Mouse (Mus musculus): Measurements from ENCODE around the gene Zfp286. TPM values are rescaled to one million over a fixed set of nuclear protein-coding genes. Genes with fewer than 3 reads are reported as not detected.

The Zfp286 gene
- polyA plus RNA-seq, 1 experiment from 2014 or later, result 18.5 TPM

- no peaks in the 10 kb centered on the region for H3K36me3 ChIP-seq (ENCODE audit: insufficient read depth, low read length)
- H3K4me2 ChIP-seq (replicated peaks; ENCODE audit: low read depth, low read length), result no peak overlapping the region
- no peak overlapping the region for H3K4me3 ChIP-seq (ENCODE audit: low read length)
- no peaks in the 10 kb centered on the region for H3K27me3 ChIP-seq (ENCODE audit: insufficient read depth, low read length)
- no peak overlapping the region for H3K9ac ChIP-seq (replicated peaks; ENCODE audit: low read length)
- no peak for ATAC-seq (ENCODE audit: low FRiP score, low TSS enrichment)
- H3K27ac ChIP-seq (ENCODE audit: low read length), result no peak overlapping the region
- H3K4me1 ChIP-seq (ENCODE audit: insufficient read depth, low read length), result no peaks in the 10 kb centered on the region
- no peaks in the 10 kb centered on the region for H3K9me3 ChIP-seq (ENCODE audit: low read length)
- WGBS, result 59% methylated on average over 4 of the region's 4 CpGs
Measured at GRCm38 (mm10) chr11:62809201-62809600, 19.9 kb upstream of the Zfp286 start.

DNA sequence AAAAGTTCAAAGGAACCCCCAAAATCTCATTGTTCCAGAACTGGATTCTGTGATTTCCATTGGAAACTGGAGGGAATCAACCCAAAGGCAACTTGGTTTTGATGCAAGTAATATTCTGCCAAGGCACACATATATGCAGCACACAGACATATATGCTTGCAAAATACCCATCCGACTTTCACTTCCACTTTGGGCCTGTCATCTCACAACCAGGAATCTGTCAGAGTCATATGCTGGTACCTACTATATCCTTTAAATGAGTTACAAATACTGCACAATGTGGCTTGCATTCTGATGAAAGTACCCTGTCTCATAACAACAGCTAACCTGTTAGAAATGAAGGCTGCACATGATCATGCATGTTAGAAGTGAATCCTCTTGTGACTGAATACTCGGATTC lies 18.7 kb upstream of the Zfp286 start:
- no peaks in the 10 kb centered on the region for H3K27me3 ChIP-seq (ENCODE audit: insufficient read depth, low read length)
- H3K36me3 ChIP-seq (ENCODE audit: insufficient read depth, low read length), result no peaks in the 10 kb centered on the region
- H3K4me2 ChIP-seq (replicated peaks; ENCODE audit: low read depth, low read length), result no peak overlapping the region
- no peak overlapping the region for H3K27ac ChIP-seq (ENCODE audit: low read length)
- H3K9me3 ChIP-seq (ENCODE audit: low read length), result no peaks in the 10 kb centered on the region
- WGBS, result 89% methylated on average over 2 of the region's 2 CpGs
- no peak overlapping the region for H3K4me3 ChIP-seq (ENCODE audit: low read length)
- no peaks in the 10 kb centered on the region for H3K4me1 ChIP-seq (ENCODE audit: insufficient read depth, low read length)
- H3K9ac ChIP-seq (replicated peaks; ENCODE audit: low read length), result no peak overlapping the region
- no peak for ATAC-seq (ENCODE audit: low FRiP score, low TSS enrichment)

DNA sequence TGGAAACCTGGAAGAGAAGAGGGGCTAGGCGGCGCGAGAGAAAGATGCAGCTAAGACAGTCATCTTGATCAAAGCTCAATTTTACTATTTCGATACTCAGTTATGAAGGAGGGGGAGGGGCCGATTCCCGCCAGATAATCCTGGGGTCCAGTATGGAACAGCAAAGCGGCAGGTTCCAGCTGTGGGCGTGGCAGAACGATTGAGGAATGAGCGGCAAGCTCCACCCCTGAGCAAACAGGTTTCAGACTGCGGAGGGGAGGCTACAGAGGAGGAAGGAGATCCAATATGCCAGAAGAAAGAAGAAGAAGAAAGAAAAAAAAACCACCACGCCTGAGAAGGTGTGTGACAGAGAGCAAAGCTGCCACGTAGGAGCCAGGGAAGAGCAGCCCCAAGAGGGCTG lies 14.9 kb upstream of the Zfp286 start:
- no peak overlapping the region for H3K4me3 ChIP-seq (ENCODE audit: low read length)
- H3K27ac ChIP-seq (ENCODE audit: low read length), result no peak overlapping the region
- H3K9ac ChIP-seq (replicated peaks; ENCODE audit: low read length), result no peak overlapping the region
- no peak overlapping the region for H3K4me2 ChIP-seq (replicated peaks; ENCODE audit: low read depth, low read length)
- 49% methylated on average over 13 of the region's 13 CpGs for WGBS
- H3K9me3 ChIP-seq (ENCODE audit: low read length), result peaks cover under 1% of the 10 kb centered on the region; the same call in 1 of the 2 replicates
- H3K36me3 ChIP-seq (ENCODE audit: insufficient read depth, low read length), result no peaks in the 10 kb centered on the region
- H3K27me3 ChIP-seq (ENCODE audit: insufficient read depth, low read length), result no peaks in the 10 kb centered on the region
- no peak for ATAC-seq (ENCODE audit: low FRiP score, low TSS enrichment)
- H3K4me1 ChIP-seq (ENCODE audit: insufficient read depth, low read length), result no peaks in the 10 kb centered on the region

DNA sequence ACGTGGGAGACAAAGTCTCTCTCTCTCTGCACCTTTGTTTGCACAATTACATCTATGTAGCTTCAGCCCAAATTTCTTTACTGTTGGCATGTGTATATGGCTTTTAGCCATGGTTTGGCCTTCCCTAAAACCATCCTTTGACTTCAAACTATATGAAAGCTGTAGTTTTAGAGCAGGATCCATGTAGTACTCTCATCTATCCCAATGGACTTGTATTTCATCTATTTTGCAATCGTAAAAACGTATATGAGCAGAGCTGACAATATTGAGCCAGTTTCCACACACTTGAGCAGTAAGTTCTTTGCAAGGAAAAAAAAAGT lies 315 bp upstream of the Zfp286 start:
- Histone ChIP-seq H3K27ac (ENCODE audit: low read length) (no peak overlapping the region), H3K4me3 (ENCODE audit: low read length) (peak overlapping the region; percentile 64), H3K9me3 (ENCODE audit: low read length) (no peaks in the 10 kb centered on the region), H3K4me1 (ENCODE audit: insufficient read depth, low read length) (peaks cover 8% of the 10 kb centered on the region), H3K27me3 (ENCODE audit: insufficient read depth, low read length) (no peaks in the 10 kb centered on the region), H3K4me2 (replicated peaks; ENCODE audit: low read depth, low read length) (peak overlapping the region; percentile 85), H3K36me3 (ENCODE audit: insufficient read depth, low read length) (peaks cover 14% of the 10 kb centered on the region), H3K9ac (replicated peaks; ENCODE audit: low read length) (peak overlapping the region; percentile 81)
- 60% methylated on average over 3 of the region's 3 CpGs for WGBS
- ATAC-seq (ENCODE audit: low FRiP score, low TSS enrichment), result peak; percentile 21; the same call in 1 of the 2 replicates

GRCm38 (mm10) chr11:62776510-62776909 lies 12.8 kb downstream of the Zfp286 start:
- no peak for ATAC-seq (ENCODE audit: low FRiP score, low TSS enrichment)
- WGBS, result 97% methylated on average over 7 of the region's 7 CpGs
- H3K9ac ChIP-seq (replicated peaks; ENCODE audit: low read length), result no peak overlapping the region

DNA sequence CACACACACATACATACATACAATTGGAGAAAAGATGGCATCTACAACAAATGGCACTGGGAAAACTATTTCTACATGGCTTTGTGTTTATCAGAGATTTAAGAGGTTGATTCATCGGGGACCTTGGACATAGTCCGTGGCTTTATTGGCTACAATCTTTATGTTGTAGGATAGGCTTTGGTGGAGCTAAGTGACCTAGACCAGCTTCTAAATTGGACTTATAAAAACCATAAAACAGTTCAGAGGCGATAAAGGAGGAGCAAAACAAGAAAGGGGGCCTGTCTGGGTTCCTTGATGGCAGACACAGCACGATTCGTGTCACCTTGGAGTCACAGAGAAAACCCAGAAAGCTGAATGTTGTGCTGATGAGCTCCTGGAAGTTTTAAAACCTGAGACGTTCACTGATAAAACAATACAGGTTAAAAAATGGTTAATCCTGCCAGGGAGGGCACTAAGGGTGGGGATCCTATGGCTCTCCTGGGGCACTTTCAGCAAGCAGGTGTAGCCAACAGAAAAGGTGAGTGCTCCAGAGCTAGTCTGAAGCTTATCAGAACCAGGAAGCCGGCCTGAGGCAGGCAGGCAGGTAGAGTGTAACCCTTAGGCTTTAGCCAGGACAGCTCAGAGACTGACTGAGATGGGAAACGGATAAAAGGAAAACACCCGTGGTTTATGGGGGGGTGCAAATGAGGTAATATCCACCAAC lies 28.4 kb downstream of the Zfp286 start:
- Histone ChIP-seq H3K9ac (replicated peaks; ENCODE audit: low read length) (no peak overlapping the region), H3K4me2 (replicated peaks; ENCODE audit: low read depth, low read length) (no peak overlapping the region)
- no peak for ATAC-seq (ENCODE audit: low FRiP score, low TSS enrichment)

More at GRCm38 (mm10) chr11:62776510-62776909, 12.8 kb downstream of the Zfp286 start:
- Histone ChIP-seq H3K4me2 (replicated peaks; ENCODE audit: low read depth, low read length) (no peak overlapping the region), H3K36me3 (ENCODE audit: insufficient read depth, low read length) (peaks cover 53% of the 10 kb centered on the region), H3K4me3 (ENCODE audit: low read length) (no peak overlapping the region), H3K27ac (ENCODE audit: low read length) (no peak overlapping the region), H3K9me3 (ENCODE audit: low read length) (peaks cover 56% of the 10 kb centered on the region), H3K27me3 (ENCODE audit: insufficient read depth, low read length) (no peaks in the 10 kb centered on the region), H3K4me1 (ENCODE audit: insufficient read depth, low read length) (no peaks in the 10 kb centered on the region)

DNA sequence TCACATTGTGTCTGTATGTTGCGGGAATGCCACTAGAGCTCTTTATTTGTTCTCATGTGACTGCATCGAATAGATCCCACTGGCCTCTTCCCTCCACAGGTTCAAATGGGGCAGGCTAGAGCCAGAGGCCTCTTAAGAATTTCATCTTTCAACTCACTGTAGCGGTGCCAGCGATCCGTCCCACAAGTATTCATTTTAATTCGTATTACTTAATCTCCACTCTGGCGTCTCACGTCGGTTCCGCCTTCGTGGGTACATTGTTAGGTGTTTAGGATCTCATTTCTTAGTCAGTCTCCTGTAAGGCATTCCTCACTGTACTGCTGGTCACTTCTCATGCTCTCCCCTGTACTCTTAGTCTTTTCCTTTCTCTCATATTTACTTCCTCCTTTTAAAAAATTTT lies 30.8 kb downstream of the Zfp286 start:
- no peak for ATAC-seq (ENCODE audit: low FRiP score, low TSS enrichment)
- 85% methylated on average over 11 of the region's 11 CpGs for WGBS

More for the DNA sequence above, 28.4 kb downstream of the Zfp286 start:
- Histone ChIP-seq H3K27ac (ENCODE audit: low read length) (no peak overlapping the region), H3K4me1 (ENCODE audit: insufficient read depth, low read length) (peaks cover 4% of the 10 kb centered on the region; the same call in 1 of the 2 replicates), H3K9me3 (ENCODE audit: low read length) (no peaks in the 10 kb centered on the region), H3K36me3 (ENCODE audit: insufficient read depth, low read length) (no peaks in the 10 kb centered on the region), H3K4me3 (ENCODE audit: low read length) (no peak overlapping the region), H3K27me3 (ENCODE audit: insufficient read depth, low read length) (no peaks in the 10 kb centered on the region)
- 56% methylated on average over 9 of the region's 9 CpGs for WGBS

GRCm38 (mm10) chr11:62757906-62758305 lies 31.4 kb downstream of the Zfp286 start:
- Histone ChIP-seq H3K27ac (ENCODE audit: low read length) (no peak overlapping the region), H3K4me3 (ENCODE audit: low read length) (no peak overlapping the region), H3K4me1 (ENCODE audit: insufficient read depth, low read length) (peaks cover 4% of the 10 kb centered on the region; the same call in 1 of the 2 replicates), H3K36me3 (ENCODE audit: insufficient read depth, low read length) (no peaks in the 10 kb centered on the region), H3K27me3 (ENCODE audit: insufficient read depth, low read length) (0 out of 2 replicates have a peak, but pooled peaks cover 3% of the 10 kb centered on the region), H3K9me3 (ENCODE audit: low read length) (no peaks in the 10 kb centered on the region), H3K9ac (replicated peaks; ENCODE audit: low read length) (no peak overlapping the region), H3K4me2 (replicated peaks; ENCODE audit: low read depth, low read length) (no peak overlapping the region)
- 81% methylated on average over 6 of the region's 6 CpGs for WGBS
- ATAC-seq (ENCODE audit: low FRiP score, low TSS enrichment), result no peak

More for the DNA sequence above, 30.8 kb downstream of the Zfp286 start:
- Histone ChIP-seq H3K36me3 (ENCODE audit: insufficient read depth, low read length) (no peaks in the 10 kb centered on the region), H3K4me1 (ENCODE audit: insufficient read depth, low read length) (peaks cover 4% of the 10 kb centered on the region; the same call in 1 of the 2 replicates), H3K27ac (ENCODE audit: low read length) (no peak overlapping the region), H3K4me2 (replicated peaks; ENCODE audit: low read depth, low read length) (no peak overlapping the region), H3K9ac (replicated peaks; ENCODE audit: low read length) (no peak overlapping the region), H3K4me3 (ENCODE audit: low read length) (no peak overlapping the region), H3K9me3 (ENCODE audit: low read length) (no peaks in the 10 kb centered on the region), H3K27me3 (ENCODE audit: insufficient read depth, low read length) (no peaks in the 10 kb centered on the region)

DNA sequence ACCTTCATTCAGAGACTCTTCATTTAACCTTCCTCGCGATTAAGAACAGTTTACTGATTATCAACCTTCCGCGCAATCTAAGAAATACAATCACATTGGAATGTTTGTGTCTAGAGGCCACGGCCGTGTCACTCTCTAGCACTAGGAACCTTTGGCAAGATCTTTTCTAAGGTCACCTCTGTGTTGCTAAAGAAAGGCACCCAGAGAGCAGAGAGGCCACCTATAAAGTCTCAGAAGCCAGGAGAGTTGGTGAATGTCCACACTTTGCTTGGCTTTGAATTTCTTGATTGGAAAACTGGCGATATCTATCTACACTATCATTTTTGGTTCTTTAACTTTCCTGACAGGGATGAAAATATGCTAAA lies 32.1 kb downstream of the Zfp286 start:
- H3K9ac ChIP-seq (replicated peaks; ENCODE audit: low read length), result peak overlapping the region; percentile 43
- peak overlapping the region; percentile 53 for H3K4me2 ChIP-seq (replicated peaks; ENCODE audit: low read depth, low read length)
- ATAC-seq (ENCODE audit: low FRiP score, low TSS enrichment), result peak; percentile 37
- H3K36me3 ChIP-seq (ENCODE audit: insufficient read depth, low read length), result no peaks in the 10 kb centered on the region
- H3K27ac ChIP-seq (ENCODE audit: low read length), result no peak overlapping the region
- peak overlapping the region; percentile 25 for H3K4me3 ChIP-seq (ENCODE audit: low read length)
- H3K9me3 ChIP-seq (ENCODE audit: low read length), result no peaks in the 10 kb centered on the region
- 0 out of 2 replicates have a peak, but pooled peaks cover 3% of the 10 kb centered on the region for H3K27me3 ChIP-seq (ENCODE audit: insufficient read depth, low read length)
- WGBS, result 8% methylated on average over 7 of the region's 7 CpGs
- peaks cover 8% of the 10 kb centered on the region; the same call in 1 of the 2 replicates for H3K4me1 ChIP-seq (ENCODE audit: insufficient read depth, low read length)

DNA sequence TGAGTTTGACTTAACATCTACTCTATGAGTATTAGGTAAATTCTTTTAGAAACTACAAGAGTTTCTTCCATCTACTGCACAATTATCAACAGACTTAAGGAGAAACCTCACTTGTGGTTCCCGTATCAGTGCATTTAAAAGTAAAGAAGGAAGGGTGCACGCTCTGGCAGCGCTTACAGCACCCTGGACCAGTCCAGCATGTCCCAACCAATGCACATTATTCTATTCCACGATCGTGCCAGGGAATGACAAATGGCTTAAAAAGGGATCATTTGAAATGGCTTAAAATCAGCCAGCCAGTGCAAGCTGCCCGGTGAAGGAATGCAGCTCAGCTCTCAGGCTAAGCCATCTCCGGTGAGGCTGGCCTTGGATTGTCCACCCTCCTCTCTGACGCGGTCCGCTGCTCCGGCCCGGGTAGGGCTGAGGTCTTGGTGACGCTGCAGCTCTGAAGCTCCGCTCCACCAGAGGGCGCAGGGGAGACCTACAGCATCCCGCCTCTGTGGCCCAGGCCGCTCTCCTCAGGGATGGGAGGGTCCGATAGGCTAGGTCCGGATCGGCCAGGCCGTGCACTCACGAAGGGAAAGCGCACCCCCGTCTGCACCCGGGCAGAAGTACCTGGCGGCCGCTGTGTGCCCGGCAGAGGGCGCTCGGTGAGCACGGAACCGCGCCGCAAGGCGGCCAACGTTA lies 32.7 kb downstream of the Zfp286 start:
- H3K9ac ChIP-seq (replicated peaks; ENCODE audit: low read length), result peak overlapping the region; percentile 43
- H3K36me3 ChIP-seq (ENCODE audit: insufficient read depth, low read length), result no peaks in the 10 kb centered on the region
- peaks cover 8% of the 10 kb centered on the region; the same call in 1 of the 2 replicates for H3K4me1 ChIP-seq (ENCODE audit: insufficient read depth, low read length)
- H3K4me2 ChIP-seq (replicated peaks; ENCODE audit: low read depth, low read length), result peak overlapping the region; percentile 53
- no peaks in the 10 kb centered on the region for H3K9me3 ChIP-seq (ENCODE audit: low read length)
- peak overlapping the region; percentile 5; the same call in 1 of the 2 replicates for H3K27ac ChIP-seq (ENCODE audit: low read length)
- H3K27me3 ChIP-seq (ENCODE audit: insufficient read depth, low read length), result 0 out of 2 replicates have a peak, but pooled peaks cover 3% of the 10 kb centered on the region
- ATAC-seq (ENCODE audit: low FRiP score, low TSS enrichment), result peak; percentile 99
- H3K4me3 ChIP-seq (ENCODE audit: low read length), result peak overlapping the region; percentile 25
- WGBS, result 8% methylated on average over 36 of the region's 36 CpGs
